Mouse (Mus musculus) G1E-ER4 (cell line): ENCODE results near the gene Xcl1. TPM values are rescaled to one million over a fixed set of nuclear protein-coding genes. Genes with fewer than 3 reads are reported as not detected.

ENCODE experiments used
- GATA1 ChIP-seq: IDR thresholded peaks from one replicate; pipeline ENCODE4 v1.8.0; 2012; ENCODE audit warnings: low read length, inconsistent platforms
- polyA plus RNA-seq: library from polyadenylated mRNA; stranded (reverse); fragments of >175 nt; gene quantifications from 2 replicates; pipeline ENCODE4 v1.2.3, GENCODE M21; 2012

The Xcl1 gene
- polyA plus RNA-seq, 1 experiment: not detected

DNA sequence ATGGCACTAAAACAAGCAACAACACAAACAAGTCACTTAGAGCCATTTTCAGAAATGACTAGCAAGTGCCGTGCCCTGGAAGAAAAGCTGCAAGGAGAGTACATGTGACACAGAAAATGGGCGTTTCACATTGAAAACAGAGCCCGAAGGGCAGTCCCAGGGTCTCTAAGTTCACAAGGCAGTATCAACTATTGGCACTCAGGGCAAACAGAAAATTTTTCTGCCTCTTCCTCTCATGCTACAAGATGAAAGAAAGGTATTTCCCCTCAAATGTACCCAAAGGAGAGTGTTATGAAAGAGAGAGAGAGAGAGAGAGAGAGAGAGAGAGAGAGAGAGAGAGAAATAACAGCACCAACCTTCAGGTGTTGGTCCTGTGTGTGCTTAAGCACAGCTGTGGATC, 53.4 kb downstream of the Xcl1 start:
- TF ChIP-seq GATA1: no peak

Other genes with a start within 250 kb of the Xcl1 start
- not detected in 2 replicates for gene Dpt, start 138.9 kb downstream of the Xcl1 start, polyA plus RNA-seq
- not detected in 2 replicates for gene Tbx19, start 225.2 kb upstream of the Xcl1 start, polyA plus RNA-seq